Mouse (Mus musculus) embryo, embryonic 10 days (tissue): ENCODE data around the gene Pomt1.

Source experiments
- DNase-seq: peaks from one replicate; pipeline ENCODE4 v3.0.0-alpha.2; 2015; ENCODE audit warnings: low spot score

The Pomt1 gene

DNA sequence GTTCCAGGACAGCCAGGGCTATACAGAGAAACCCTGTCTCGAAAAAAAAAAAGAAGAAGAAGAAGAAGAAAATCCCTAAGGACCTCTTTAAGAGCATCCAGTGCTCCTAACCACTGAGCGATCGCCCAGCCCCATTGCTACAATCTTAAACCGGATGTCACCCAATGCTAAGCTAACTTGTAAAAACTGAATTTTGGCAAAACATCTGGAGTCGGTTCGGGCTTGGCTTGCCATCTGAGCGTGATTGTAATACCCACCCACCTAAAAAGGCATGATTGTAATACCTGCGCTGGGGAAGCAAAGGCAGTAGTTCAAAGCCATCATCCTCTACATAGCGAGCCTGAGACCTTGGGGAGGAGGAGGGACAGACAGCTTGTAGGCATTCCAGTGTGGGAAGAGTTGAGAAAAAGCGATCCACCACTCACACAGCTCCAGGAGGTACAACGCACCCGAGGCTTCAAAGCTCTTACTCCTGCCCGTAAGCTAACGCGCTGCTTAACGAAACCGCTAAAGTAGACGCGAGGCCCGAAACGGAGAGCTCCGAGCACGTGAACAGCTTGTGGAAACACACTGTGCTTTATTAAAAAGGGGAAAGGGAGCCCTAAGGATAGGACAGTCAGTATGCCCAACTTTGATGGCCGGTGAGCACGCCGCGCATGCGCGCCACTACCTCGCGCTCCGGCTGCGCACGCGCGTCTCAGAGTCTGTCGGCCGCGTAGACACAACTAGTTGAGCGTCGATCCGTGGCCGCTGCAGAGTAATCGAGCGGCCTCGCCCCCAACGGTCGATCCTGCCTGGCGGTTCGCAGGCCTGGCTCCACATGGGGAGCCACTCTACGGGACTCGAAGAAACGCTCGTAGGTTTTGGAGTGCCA is at the start of gene Pomt1:
TSS of gene Pomt1 (plus strand) at position 705 of the 874 bp plus-strand sequence.
- peak; percentile 98 for DNase-seq

GRCm38 (mm10) chr2:32187019-32187551 is 49.3 kb upstream of the Pomt1 start:
- no peak for DNase-seq

DNA sequence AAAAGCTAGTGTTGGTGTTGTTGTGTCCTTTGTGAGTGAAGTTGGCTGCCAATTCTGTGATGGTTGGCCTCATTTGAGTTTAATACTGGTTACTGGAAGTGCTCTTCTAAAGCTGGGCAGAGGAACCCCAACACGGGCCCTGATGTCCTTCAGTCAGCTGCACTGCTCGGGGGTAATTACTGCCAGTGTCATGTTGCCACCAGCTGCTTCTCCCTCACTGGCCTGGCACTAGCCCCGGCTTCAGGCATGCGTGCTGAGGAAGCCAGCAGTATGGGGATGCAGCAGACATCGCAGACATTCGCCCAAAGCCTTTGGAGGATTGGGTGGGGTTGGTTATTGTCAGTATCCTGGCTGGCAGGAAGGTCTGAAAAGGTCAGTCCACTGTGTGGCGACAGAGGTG is 48.7 kb upstream of the Pomt1 start:
- no peak for DNase-seq

- no peak for DNase-seq
Observed at GRCm38 (mm10) chr2:32189060-32189681, 47.2 kb upstream of the Pomt1 start.

DNA sequence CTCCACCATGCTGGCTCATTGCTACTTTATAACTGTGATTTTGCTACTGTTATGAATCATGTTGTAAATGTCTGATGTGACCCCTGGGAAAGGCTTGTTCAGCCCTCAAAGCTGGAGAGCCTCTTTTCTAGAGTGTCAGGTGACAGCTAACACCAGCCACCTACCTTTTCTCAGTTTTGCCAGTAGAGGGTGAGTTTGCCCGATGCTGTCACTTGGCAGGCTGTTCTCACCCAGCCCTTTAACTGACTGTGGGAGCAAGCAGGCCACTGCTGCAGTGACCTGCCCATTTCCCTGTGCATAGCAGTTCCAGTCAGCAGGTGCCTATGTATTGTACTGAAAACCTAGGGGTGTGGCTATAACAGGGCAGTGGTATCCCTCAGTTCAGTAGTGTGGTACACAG is 45.8 kb upstream of the Pomt1 start:
- no peak for DNase-seq

- peak; percentile 48 for DNase-seq
Observed at GRCm38 (mm10) chr2:32191872-32192507, 44.4 kb upstream of the Pomt1 start.

DNA sequence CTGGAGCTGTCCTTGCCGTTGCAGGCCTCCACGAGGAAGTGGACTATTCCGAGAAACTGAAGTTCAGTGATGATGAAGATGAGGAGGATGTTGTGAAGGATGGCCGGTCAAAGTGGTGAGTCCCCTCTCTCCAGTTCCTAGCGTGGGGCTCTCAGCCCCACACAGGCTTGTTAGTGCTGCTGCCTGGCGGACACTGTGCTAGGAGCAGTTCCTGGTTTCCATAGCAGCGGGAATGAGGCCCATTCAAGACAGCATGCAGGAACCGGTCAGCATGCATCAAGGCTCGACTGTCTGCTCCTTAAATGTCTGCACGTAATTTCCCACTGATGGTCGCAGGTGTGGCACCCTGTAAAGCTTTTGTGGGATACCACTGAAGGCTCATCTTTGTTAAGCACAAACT is 37.4 kb upstream of the Pomt1 start:
- DNase-seq: no peak

- no peak for DNase-seq
Observed at GRCm38 (mm10) chr2:32200033-32200432, 36.4 kb upstream of the Pomt1 start.

DNA sequence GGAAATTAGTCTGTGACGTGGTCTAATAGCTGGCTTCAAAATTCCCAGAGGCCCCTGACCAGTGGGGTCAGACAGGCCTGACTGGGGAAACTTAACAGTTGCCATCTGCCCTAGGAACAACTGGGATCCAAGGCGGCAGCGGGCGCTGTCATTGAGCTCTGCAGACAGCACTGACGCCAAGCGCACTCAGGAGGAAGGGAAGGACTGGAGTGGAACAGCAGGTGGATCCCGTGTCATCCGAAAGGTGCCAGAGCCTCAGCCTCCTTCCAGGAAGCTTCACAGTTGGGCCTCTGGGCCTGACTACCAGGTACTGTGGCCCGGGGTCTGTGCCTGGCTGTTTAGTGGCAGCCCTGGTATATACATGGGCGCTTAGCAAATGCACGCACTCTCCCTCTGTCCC is 35.7 kb upstream of the Pomt1 start:
- no peak for DNase-seq

GRCm38 (mm10) chr2:32201527-32201926 is 34.9 kb upstream of the Pomt1 start:
- no peak for DNase-seq

- no peak for DNase-seq
Observed at GRCm38 (mm10) chr2:32203853-32204252, 32.5 kb upstream of the Pomt1 start.

GRCm38 (mm10) chr2:32207682-32208081 is 28.7 kb upstream of the Pomt1 start:
- no peak for DNase-seq

DNA sequence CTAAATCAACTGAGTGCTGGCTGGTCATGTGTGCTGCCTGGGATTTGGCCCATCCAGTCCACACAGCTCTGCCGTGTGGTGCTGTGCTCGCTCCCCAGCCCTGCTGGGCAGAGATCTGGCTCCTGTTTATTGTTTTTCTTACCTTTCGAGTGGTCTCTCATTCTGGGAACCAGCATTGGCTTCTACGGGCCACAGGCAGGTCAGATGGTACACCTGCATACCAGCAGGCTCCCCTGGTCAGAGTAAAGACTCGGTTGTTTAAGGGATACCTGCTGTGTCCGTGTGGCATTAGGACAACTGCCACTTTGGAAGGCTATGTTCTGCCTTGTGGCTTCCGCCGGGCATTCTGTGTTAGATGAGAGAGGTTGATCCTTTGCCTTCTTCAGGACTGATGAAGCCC is 24.7 kb upstream of the Pomt1 start:
- DNase-seq: no peak

DNA sequence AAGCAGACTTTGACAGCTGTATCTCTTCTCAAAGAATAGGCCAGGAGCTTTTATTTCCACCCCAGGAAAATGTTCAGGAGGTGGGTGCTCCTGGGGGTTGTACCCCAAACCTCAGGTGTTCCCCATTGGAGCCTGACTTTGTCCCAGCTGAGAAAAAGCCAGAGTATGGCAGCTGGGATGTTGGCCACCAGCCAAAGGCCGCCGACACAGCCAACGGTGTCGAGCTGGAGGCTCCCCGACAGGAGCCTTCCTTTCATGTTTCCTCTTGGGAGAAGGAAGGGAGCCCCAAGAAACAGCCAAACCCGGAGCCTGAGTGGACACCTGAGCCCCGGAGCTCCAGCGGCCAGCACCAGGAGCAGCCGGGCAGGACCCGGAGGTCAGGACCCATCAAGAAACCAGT is 23.4 kb upstream of the Pomt1 start:
- DNase-seq: no peak

DNA sequence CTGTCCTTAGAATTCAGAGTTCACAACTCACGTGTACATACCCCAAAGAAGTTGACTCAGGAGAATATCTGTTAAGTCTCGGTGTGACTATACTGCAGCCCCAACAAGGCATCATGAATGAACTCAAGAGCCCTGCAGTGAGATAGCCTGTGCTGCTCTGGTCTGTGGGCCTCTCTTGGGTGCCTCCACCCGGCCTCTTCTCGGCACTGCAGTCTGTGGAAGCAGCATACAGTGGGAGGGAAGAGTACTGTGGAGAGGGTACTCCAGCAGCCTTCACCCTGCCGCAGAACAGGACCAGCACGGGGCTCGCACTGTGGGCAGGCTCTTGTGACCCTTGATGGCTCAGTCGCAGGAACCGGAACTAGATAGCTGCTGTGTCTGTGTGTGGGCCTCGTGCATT is 20.8 kb upstream of the Pomt1 start:
- no peak for DNase-seq

GRCm38 (mm10) chr2:32216506-32216905 is 19.9 kb upstream of the Pomt1 start:
- DNase-seq: no peak

- DNase-seq: no peak
Observed at GRCm38 (mm10) chr2:32217656-32218055, 18.7 kb upstream of the Pomt1 start.

- DNase-seq: no peak
Observed at GRCm38 (mm10) chr2:32218113-32218512, 18.3 kb upstream of the Pomt1 start.

DNA sequence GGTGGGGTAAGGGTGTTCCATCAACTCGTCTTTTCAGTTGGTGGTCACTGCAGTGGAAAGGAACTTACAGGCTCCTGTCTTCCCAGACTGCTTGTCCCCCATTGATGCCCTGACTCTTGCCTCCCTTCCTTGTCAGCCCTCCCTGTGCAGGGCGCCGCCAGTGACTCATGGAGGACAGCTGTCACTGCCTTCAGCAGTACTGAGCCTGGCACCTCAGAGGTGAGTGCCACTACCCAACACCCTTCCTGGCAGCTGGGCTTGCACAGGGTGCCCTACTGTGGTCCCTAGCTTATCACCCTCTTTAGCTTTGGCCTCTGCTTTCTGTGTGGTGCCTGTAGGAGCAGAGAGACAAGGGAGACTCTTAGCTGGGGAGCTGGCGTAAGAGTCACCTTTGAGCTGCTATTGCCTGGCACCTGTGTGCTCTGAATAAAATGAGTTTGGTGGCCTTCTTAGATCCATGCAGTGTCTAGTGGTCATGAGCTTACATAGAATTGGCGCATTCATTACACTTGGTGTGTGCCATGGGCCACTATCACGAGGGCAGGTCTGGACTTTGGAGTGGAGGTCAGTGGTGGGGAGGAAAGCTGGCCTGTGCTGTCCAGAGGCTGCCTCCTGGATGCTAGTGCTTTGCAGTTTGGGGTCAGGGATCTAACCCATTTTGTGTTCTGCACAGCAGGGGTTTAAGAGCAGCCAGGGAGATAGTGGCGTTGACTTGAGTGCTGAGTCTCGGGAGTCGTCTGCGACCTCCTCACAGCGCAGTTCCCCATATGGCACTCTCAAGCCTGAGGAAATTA is 17.7 kb upstream of the Pomt1 start:
- DNase-seq: no peak

GRCm38 (mm10) chr2:32219501-32219900 is 16.9 kb upstream of the Pomt1 start:
- no peak for DNase-seq

- DNase-seq: no peak
Observed at GRCm38 (mm10) chr2:32220021-32220420, 16.4 kb upstream of the Pomt1 start.

GRCm38 (mm10) chr2:32220969-32221368 is 15.4 kb upstream of the Pomt1 start:
- DNase-seq: no peak
